23 mouse cellular contexts compared by ENCODE assay signal in the genomic region with DNA sequence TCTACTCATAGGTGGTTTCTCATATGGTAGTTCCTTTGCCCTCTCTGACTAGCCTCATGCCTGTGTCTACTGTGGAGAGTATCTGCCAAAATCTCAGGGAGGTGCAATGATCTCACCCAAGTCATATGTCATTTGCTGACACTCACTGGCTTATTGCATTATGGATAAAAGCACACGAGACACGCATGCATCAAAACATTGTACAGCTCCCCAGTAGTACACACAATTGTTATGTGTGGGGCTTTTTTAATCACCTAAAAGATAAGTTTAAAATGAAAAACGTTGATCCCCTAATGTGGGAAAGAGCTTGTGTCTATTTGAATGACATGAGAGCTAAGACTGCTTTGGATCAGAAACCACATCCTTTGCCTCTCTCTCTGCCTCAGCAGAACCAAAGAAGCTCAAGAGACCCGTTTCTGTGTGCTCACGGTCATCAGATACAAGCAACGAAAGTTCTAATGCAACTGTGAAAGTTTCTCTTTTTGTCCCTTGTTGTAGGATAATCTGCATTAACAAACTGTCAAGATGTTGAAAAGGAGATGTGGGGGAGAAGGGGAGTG. TPM values are rescaled to one million over a fixed set of nuclear protein-coding genes. Genes with fewer than 3 reads are reported as not detected.
DNase-seq lines count a peak whose midpoint lies in the region; ATAC-seq lines count a peak whose summit lies in the region.
"Had no signal": no experiment of that assay in that cellular context is flagged by ENCODE, and none has a peak within 500 bp of the region (broad histone marks: within the 10 kb centered on the region; RNA-seq: fewer than 3 reads in every experiment).

No protein-coding gene starts in this region.

- peak; percentile 55 for ATAC-seq in inflammation-experienced regulatory T-cells, adult 6 months
- ATAC-seq: forebrain, embryonic 13.5 days; forebrain, embryonic 16.5 days; hindbrain, postnatal 0 days; intestine, embryonic 15.5 days had no signal

- DNase-seq in CD4-positive, CD25-positive, alpha-beta regulatory T cell, adult 2 months (ENCODE audit: low read depth, low spot score): peak; percentile 58
- peak; percentile 42 for DNase-seq in T-cell, adult 2 months (ENCODE audit: low spot score)
- no peak for DNase-seq in frontal cortex, postnatal 25 days (ENCODE audit: low spot score in 2 of 2)
- no peak for DNase-seq in cerebellum, postnatal 36 days
- DNase-seq in adrenal gland, adult 8-10 months: no peak
- DNase-seq: adrenal gland, postnatal 14 days; cerebellum, adult 11 months; cerebellum, adult 2 months; cerebellum, adult 9-11 months; gastrocnemius, adult 2 months; gastrocnemius, postnatal 14 days; heart, adult 11 months; heart, postnatal 4 days; kidney, adult 11 months had no signal

RNA-seq across cellular contexts. Expression of a gene that starts 6.5 kb away (rescaled TPM):
- 10 to 100 TPM; 17.4 to 19.8 (median 17.8) TPM for polyA plus RNA-seq in inflammation-experienced regulatory T-cells, adult 6 months (2017; shearing (Covaris generic))
- 10 to 100 TPM in 1 of 4 experiments, 1 to 10 TPM in 2, under 1 TPM in 1; 0.89 to 12.1 (median 1.5) TPM for total RNA-seq in adrenal gland, adult 8-10 months (2022)
- total RNA-seq: hindbrain, postnatal 0 days; MEL had no signal
- polyA plus RNA-seq: C2C12; embryonic facial prominence, embryonic 11.5 days; forebrain, embryonic 10.5 days had no signal

Comparison
In these comparisons a context has a peak if more than half of its experiments do, and no peak if none do; other contexts are left out.
1. DNase-seq: peak in CD4-positive, CD25-positive, alpha-beta regulatory T cell, adult 2 months (single experiment) and T-cell, adult 2 months (single experiment); none in frontal cortex, postnatal 25 days (0 of 2), cerebellum, postnatal 36 days (0 of 2) and adrenal gland, adult 8-10 months (single experiment).